ENCODE assay signal across 8 mouse cellular contexts in the genomic region with DNA sequence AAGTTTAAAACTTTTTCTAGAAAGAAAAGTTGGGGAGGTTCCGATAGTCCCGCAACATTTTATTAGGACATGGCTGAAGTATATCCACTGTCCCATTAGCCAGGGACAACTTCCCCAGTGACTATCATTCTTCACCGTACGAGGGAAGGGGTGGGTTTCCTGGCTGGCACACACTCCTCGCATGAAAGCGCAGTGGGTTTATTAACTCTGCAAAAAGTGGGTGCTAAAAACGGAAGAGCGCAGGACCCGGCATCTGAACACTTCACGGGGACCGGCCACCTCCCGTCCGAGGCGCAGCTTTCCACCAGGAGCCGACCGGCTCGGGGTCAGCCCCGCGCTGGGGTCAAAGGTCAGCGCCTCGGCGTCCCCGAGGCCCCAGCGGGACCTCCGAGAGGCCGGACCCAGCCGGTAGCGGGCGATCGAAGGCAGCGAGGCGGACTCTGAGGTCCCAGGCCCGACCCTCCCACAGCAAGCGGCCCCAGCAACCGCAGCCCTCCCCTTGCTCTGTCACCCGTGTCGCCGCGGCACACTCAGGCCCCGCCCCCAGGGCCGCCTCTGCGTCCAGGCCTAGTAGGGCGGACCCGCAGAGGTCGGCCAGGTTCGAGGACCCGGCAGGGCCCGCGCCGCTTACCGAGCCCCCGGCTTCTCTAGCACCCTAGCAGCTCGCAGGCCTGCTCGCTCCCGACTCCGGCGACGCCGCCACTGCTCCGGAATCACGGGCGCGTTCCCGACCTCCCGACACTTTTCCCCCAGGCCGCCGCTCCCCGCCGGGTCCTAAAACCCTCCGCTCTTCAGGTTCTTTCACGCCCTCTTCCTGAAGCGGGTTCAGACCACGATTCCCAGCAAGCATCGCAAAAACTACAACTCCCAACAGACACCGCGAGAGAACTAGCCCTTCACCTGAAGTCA. TPM values are rescaled to one million over a fixed set of nuclear protein-coding genes. Genes with fewer than 3 reads are reported as not detected.
DNase-seq lines count a peak whose midpoint lies in the region; ATAC-seq lines count a peak whose summit lies in the region.

TSS of gene Armh3 (minus strand) at position 704 of the 909 bp plus-strand sequence.

- H3K27me3 ChIP-seq in forebrain, embryonic 14.5 days (replicated peaks; ENCODE audit: control insufficient read depth, insufficient read depth, low read length) = no peaks in the 10 kb centered on the region
- peaks cover 3% of the 10 kb centered on the region; the same call in 1 of the 2 replicates for H3K27me3 ChIP-seq in neural tube, embryonic 15.5 days (replicated peaks)

- DNase-seq in ES-CJ7 (ENCODE audit: low read depth, low spot score) = peak; percentile 95
- peak; percentile 89 for DNase-seq in cerebellum, adult 11 months
- DNase-seq in forebrain, embryonic 14.5 days (ENCODE audit: low spot score) = peak; percentile 97
- peak; percentile 90 to 91 for DNase-seq in heart, postnatal 14 days
- peak; percentile 92 for DNase-seq in layer of hippocampus, adult 11-12 months (ENCODE audit: low spot score)
- DNase-seq in lung, adult 18-20 months = peak; percentile 94 to 95
- peak; percentile 93 for DNase-seq in testis, postnatal 14 days (ENCODE audit: low spot score)

- peak within 1 kb of the TSS; percentile 92 for H3K27ac ChIP-seq in forebrain, embryonic 14.5 days (ENCODE audit: low read depth, low read length)
- peak within 1 kb of the TSS; percentile 99 for H3K27ac ChIP-seq in neural tube, embryonic 15.5 days (replicated peaks)

- peak; percentile 95 for ATAC-seq in forebrain, embryonic 14.5 days
- ATAC-seq in neural tube, embryonic 15.5 days (ENCODE audit: low FRiP score) = peak; percentile 95

- H3K4me1 ChIP-seq in forebrain, embryonic 14.5 days (ENCODE audit: control insufficient read depth, insufficient read depth, low read length) = peaks cover 4% of the 10 kb centered on the region; the same call in 1 of the 2 replicates
- peaks cover 17% of the 10 kb centered on the region for H3K4me1 ChIP-seq in neural tube, embryonic 15.5 days

- no peaks in the 10 kb centered on the region for H3K9me3 ChIP-seq in forebrain, embryonic 14.5 days (replicated peaks; ENCODE audit: control insufficient read depth, low read length)
- no peaks in the 10 kb centered on the region for H3K9me3 ChIP-seq in neural tube, embryonic 15.5 days (replicated peaks)

- WGBS in forebrain, embryonic 14.5 days = 1% methylated on average over 69 of the region's 76 CpGs
- under 1% methylated on average over 74 of the region's 76 CpGs for WGBS in neural tube, embryonic 15.5 days

- peak within 1 kb of the TSS; percentile 90 for H3K9ac ChIP-seq in forebrain, embryonic 14.5 days (ENCODE audit: low read length)
- peak within 1 kb of the TSS; percentile 96 for H3K9ac ChIP-seq in neural tube, embryonic 15.5 days (replicated peaks)

- H3K4me2 ChIP-seq in forebrain, embryonic 14.5 days (ENCODE audit: low read length) = peak within 1 kb of the TSS; percentile 72
- H3K4me2 ChIP-seq in neural tube, embryonic 15.5 days = peak within 1 kb of the TSS; percentile 57

- peak within 1 kb of the TSS; percentile 82 for H3K4me3 ChIP-seq in forebrain, embryonic 14.5 days (ENCODE audit: low read depth, low read length)
- H3K4me3 ChIP-seq in neural tube, embryonic 15.5 days (replicated peaks) = peak within 1 kb of the TSS; percentile 90

- intact Hi-C loops in heart, postnatal 14 days (cut with DNase I) = no loop called here

- no peaks in the 10 kb centered on the region for H3K36me3 ChIP-seq in forebrain, embryonic 14.5 days (ENCODE audit: control insufficient read depth, insufficient read depth, low read length)
- H3K36me3 ChIP-seq in neural tube, embryonic 15.5 days = peaks cover 4% of the 10 kb centered on the region; the same call in 1 of the 2 replicates

RNA-seq across cellular contexts. Expression of gene Armh3, which starts in this region (rescaled TPM):
- polyA plus RNA-seq in forebrain, embryonic 14.5 days (2014; fragmentation: Nextera tagmentation; extraction: Ambion mirVana) = 17.0 and 19.4 TPM in 2 replicates
- total RNA-seq in heart, postnatal 14 days (2021) = 10 to 100 TPM; 12.9 to 16.5 TPM
- 20.5 and 21.3 TPM in 2 replicates for polyA plus RNA-seq in neural tube, embryonic 15.5 days (2015; fragmentation: Nextera tagmentation; extraction: Ambion mirVana)

Comparison
In these comparisons a context has a peak if more than half of its experiments do, and no peak if none do; other contexts are left out.
1. Peak in every context shown above with its lines: DNase-seq, ATAC-seq, H3K4me3 ChIP-seq and H3K27ac ChIP-seq.